Mouse (Mus musculus) embryonic fibroblast, embryonic 13.5 days (primary cell): Measurements from ENCODE around the gene Bhlhe40.

ENCODE experiments used
- CTCF ChIP-seq: IDR thresholded peaks from 2 replicates; pipeline ENCODE4 v1.5.1; 2011; ENCODE audit warnings: mild to moderate bottlenecking, control low read depth, low read length, moderate library complexity, borderline replicate concordance; ENCODE audit not compliant: insufficient read depth
- POLR2A ChIP-seq: IDR thresholded peaks from 2 replicates; pipeline ENCODE4 v1.6.1; 2011; ENCODE audit warnings: low read depth, mild to moderate bottlenecking, control low read depth, low read length, moderate library complexity

DNA sequence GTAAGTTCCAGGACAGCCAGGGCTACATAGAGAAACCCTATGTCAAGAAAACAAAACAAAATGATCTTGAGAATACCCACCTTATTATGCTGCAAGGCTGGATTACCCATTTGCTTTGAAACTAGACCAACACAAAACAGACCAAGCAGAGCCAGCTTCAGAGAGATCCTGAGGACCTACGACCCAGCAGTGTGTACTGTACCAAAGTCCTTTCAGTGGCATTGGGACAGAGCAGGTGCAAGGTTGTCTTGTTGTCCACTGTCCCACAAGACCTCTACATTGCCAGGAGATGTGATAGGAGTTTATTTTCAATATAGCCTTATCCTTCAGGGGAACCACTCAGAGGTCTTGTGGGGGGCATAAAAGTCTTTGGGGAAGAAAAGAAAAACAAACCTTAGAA lies 22.7 kb downstream of the Bhlhe40 start:
- TF ChIP-seq POLR2A, result no peak
- TF ChIP-seq CTCF, result no peak
